Mouse (Mus musculus) lung, embryonic 15.5 days (tissue): Measurements from ENCODE around the gene Gcnt2. TPM values are rescaled to one million over a fixed set of nuclear protein-coding genes. Genes with fewer than 3 reads are reported as not detected.

Experiments used
- ATAC-seq: fragments of 200-750 bp; cut with Nextera tagmentation; 2 replicates; pipeline ENCODE4 v1.8.0; 2017; ENCODE audit warnings: moderate number of reproducible peaks, borderline replicate concordance; ENCODE audit not compliant: low FRiP score, low TSS enrichment; ENCODE audit errors: extremely low read depth
- H3K27ac ChIP-seq: fragments of 300-500 bp; sonication (generic); 2 replicates; pipeline ENCODE4 v1.5.1; 2015; ENCODE audit warnings: moderate library complexity, mild to moderate bottlenecking, inconsistent platforms
- H3K27me3 ChIP-seq: fragments of 300-500 bp; sonication (generic); 2 replicates; pipeline ENCODE4 v1.6.1; 2015; ENCODE audit warnings: inconsistent platforms
- H3K36me3 ChIP-seq: fragments of 300-500 bp; sonication (generic); 2 replicates; pipeline ENCODE4 v1.6.1; 2015; ENCODE audit warnings: inconsistent platforms
- H3K4me1 ChIP-seq: fragments of 300-500 bp; sonication (generic); 2 replicates; pipeline ENCODE4 v1.6.1; 2015; ENCODE audit warnings: inconsistent platforms
- H3K4me2 ChIP-seq: fragments of 300-500 bp; sonication (generic); 2 replicates; pipeline ENCODE4 v1.6.1; 2015; ENCODE audit warnings: inconsistent platforms, mild to moderate bottlenecking, moderate library complexity
- H3K4me3 ChIP-seq: fragments of 300-500 bp; sonication (generic); 2 replicates; pipeline ENCODE4 v1.5.1; 2015; ENCODE audit warnings: mild to moderate bottlenecking, inconsistent platforms
- H3K9ac ChIP-seq: fragments of 300-500 bp; sonication (generic); 2 replicates; pipeline ENCODE4 v1.6.1; 2015; ENCODE audit warnings: inconsistent platforms
- H3K9me3 ChIP-seq: fragments of 300-500 bp; sonication (generic); 2 replicates; pipeline ENCODE4 v1.6.1; 2016; ENCODE audit warnings: inconsistent platforms
- WGBS: fragments of 180-500 bp; shearing (Covaris S2); methylation state at CpG from one replicate; pipeline ENCODE4 v1.1.7; 2015; 5-methylcytosine and 5-hydroxymethylcytosine counted together
- polyA plus RNA-seq: library from polyadenylated mRNA; unstranded; fragments of >200 nt; fragmentation: Nextera tagmentation; extraction: Ambion mirVana; gene quantifications from 2 replicates; pipeline ENCODE4 v1.2.1, GENCODE M21; 2015

Gene Gcnt2
- polyA plus RNA-seq, 1 experiment from 2014 or later, result 4.0 TPM

DNA sequence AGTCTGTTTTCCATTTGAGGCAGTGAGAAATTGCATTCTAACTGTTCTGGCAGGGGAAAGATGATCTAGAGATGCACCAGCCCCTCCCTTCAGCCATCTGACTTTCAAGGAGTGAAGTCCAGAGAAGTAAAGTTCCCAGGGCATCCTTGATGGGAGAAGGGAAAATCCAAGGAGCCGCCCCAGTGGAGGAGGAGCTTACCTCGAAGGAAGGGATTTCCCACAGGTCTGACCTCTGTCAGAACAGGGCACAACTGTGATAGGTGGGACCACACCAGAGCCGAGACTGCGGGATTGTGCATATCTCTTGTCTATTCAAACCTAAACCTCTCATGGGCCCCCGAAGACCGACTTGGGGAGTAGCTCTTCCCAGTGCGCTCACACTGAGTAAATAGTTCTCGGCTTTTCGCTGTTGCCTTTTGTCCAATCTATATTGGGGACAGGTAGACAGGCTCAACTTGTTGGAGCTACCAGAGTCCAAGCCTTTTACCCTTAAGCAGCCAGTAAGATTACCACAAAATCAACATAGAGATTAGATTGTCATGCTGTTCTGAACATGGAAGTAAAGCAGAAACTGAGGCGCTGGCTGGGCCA is 91.9 kb downstream of the Gcnt2 start:
- no peak for ATAC-seq
- WGBS, result 53% methylated on average over 10 of the region's 10 CpGs
- Histone ChIP-seq H3K27ac (no peak overlapping the region), H3K36me3 (no peaks in the 10 kb centered on the region), H3K4me3 (no peak overlapping the region), H3K4me1 (peaks cover 9% of the 10 kb centered on the region; the same call in 1 of the 2 replicates), H3K9ac (no peak overlapping the region), H3K27me3 (no peaks in the 10 kb centered on the region), H3K9me3 (no peaks in the 10 kb centered on the region), H3K4me2 (no peak overlapping the region)

- H3K4me1 ChIP-seq, result peaks cover under 1% of the 10 kb centered on the region; the same call in 1 of the 2 replicates
- no peak overlapping the region for H3K4me3 ChIP-seq
- H3K4me2 ChIP-seq, result no peak overlapping the region
- no peaks in the 10 kb centered on the region for H3K9me3 ChIP-seq
- H3K9ac ChIP-seq, result no peak overlapping the region
- H3K36me3 ChIP-seq, result no peaks in the 10 kb centered on the region
- 49% methylated on average over 6 of the region's 6 CpGs for WGBS
- no peak overlapping the region for H3K27ac ChIP-seq
- H3K27me3 ChIP-seq, result no peaks in the 10 kb centered on the region
- no peak for ATAC-seq
Observed at GRCm38 (mm10) chr13:40953231-40953630, 93.7 kb downstream of the Gcnt2 start.

GRCm38 (mm10) chr13:40955773-40956172 is 96.2 kb downstream of the Gcnt2 start:
- H3K36me3 ChIP-seq, result no peaks in the 10 kb centered on the region
- no peak overlapping the region for H3K4me3 ChIP-seq

GRCm38 (mm10) chr13:40967609-40968008 is 108.1 kb downstream of the Gcnt2 start:
- Histone ChIP-seq H3K27me3 (no peaks in the 10 kb centered on the region), H3K4me1 (no peaks in the 10 kb centered on the region), H3K36me3 (no peaks in the 10 kb centered on the region), H3K9me3 (no peaks in the 10 kb centered on the region), H3K27ac (no peak overlapping the region), H3K4me3 (no peak overlapping the region), H3K9ac (no peak overlapping the region), H3K4me2 (no peak overlapping the region)
- ATAC-seq, result no peak
- WGBS, result 92% methylated on average over 10 of the region's 10 CpGs

More at GRCm38 (mm10) chr13:40955773-40956172, 96.2 kb downstream of the Gcnt2 start:
- H3K27ac ChIP-seq, result no peak overlapping the region
- no peak overlapping the region for H3K4me2 ChIP-seq
- WGBS, result 68% methylated on average over 7 of the region's 7 CpGs
- no peaks in the 10 kb centered on the region for H3K9me3 ChIP-seq
- H3K27me3 ChIP-seq, result no peaks in the 10 kb centered on the region
- ATAC-seq, result no peak
- no peaks in the 10 kb centered on the region for H3K4me1 ChIP-seq
- no peak overlapping the region for H3K9ac ChIP-seq

- Histone ChIP-seq H3K27ac (no peak overlapping the region), H3K36me3 (no peaks in the 10 kb centered on the region), H3K4me3 (no peak overlapping the region), H3K4me1 (no peaks in the 10 kb centered on the region), H3K9ac (no peak overlapping the region), H3K27me3 (no peaks in the 10 kb centered on the region), H3K4me2 (no peak overlapping the region), H3K9me3 (no peaks in the 10 kb centered on the region)
- ATAC-seq, result no peak
- 61% methylated on average over 5 of the region's 5 CpGs for WGBS
Observed at GRCm38 (mm10) chr13:40968564-40968963, 109.0 kb downstream of the Gcnt2 start.

GRCm38 (mm10) chr13:40969761-40970390 is 110.3 kb downstream of the Gcnt2 start:
- no peaks in the 10 kb centered on the region for H3K36me3 ChIP-seq
- no peak overlapping the region for H3K9ac ChIP-seq
- no peak for ATAC-seq
- 90% methylated on average over 4 of the region's 4 CpGs for WGBS
- no peaks in the 10 kb centered on the region for H3K9me3 ChIP-seq
- H3K4me3 ChIP-seq, result no peak overlapping the region
- no peak overlapping the region for H3K27ac ChIP-seq
- H3K27me3 ChIP-seq, result no peaks in the 10 kb centered on the region
- H3K4me1 ChIP-seq, result no peaks in the 10 kb centered on the region
- H3K4me2 ChIP-seq, result no peak overlapping the region

DNA sequence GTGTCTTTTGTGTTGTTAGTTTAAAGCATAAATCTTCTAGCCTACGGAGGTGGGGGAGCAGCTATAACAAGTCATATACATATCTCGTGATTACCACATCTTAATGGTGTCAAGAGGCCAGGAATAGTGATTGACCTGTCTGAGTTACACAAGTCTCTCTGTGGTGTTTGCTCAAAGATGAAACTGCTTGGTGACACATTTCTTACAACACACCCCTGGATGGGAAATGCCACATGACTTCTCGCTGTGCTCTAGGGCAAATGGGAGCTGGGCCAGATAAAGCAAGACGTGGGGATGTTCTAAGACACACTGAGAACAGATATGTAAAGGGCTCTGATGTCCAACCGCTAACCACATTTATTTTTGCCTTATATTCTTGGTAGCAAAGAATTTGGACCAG is 111.7 kb downstream of the Gcnt2 start:
- Histone ChIP-seq H3K36me3 (no peaks in the 10 kb centered on the region), H3K9ac (no peak overlapping the region), H3K27ac (no peak overlapping the region), H3K9me3 (no peaks in the 10 kb centered on the region), H3K4me1 (no peaks in the 10 kb centered on the region), H3K27me3 (no peaks in the 10 kb centered on the region), H3K4me3 (no peak overlapping the region), H3K4me2 (no peak overlapping the region)
- ATAC-seq, result no peak
- WGBS, result 73% methylated on average over 5 of the region's 5 CpGs

DNA sequence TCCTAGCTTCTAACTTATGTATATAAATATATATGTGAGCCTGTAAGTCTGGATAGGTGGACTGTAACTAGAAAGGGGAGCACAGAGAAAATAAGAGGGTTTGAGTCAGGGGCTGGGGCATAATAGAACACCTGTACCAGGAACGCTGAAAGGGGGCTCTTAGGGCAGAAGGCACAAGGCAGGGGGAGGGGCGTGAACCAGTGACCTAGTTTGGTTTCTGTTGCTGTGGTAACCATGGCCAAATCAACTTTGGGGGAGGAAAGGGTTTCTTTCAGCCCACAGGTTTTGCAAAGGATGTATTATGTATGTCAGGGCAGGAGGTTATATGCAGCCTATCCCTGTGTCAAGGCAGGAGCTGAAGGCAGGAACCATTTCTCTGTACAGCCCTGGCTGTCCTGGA is 112.3 kb downstream of the Gcnt2 start:
- H3K4me3 ChIP-seq, result no peak overlapping the region
- no peaks in the 10 kb centered on the region for H3K36me3 ChIP-seq
- no peaks in the 10 kb centered on the region for H3K9me3 ChIP-seq
- H3K4me2 ChIP-seq, result no peak overlapping the region
- H3K27ac ChIP-seq, result no peak overlapping the region
- no peak overlapping the region for H3K9ac ChIP-seq
- 79% methylated on average over 2 of the region's 2 CpGs for WGBS
- H3K27me3 ChIP-seq, result no peaks in the 10 kb centered on the region
- no peaks in the 10 kb centered on the region for H3K4me1 ChIP-seq
- no peak for ATAC-seq

GRCm38 (mm10) chr13:40972976-40973375 is 113.4 kb downstream of the Gcnt2 start:
- H3K4me1 ChIP-seq, result no peaks in the 10 kb centered on the region
- 81% methylated on average over 5 of the region's 5 CpGs for WGBS
- H3K27me3 ChIP-seq, result no peaks in the 10 kb centered on the region
- no peak for ATAC-seq
- H3K36me3 ChIP-seq, result no peaks in the 10 kb centered on the region
- H3K27ac ChIP-seq, result no peak overlapping the region
- H3K4me2 ChIP-seq, result no peak overlapping the region
- no peaks in the 10 kb centered on the region for H3K9me3 ChIP-seq
- H3K4me3 ChIP-seq, result no peak overlapping the region
- no peak overlapping the region for H3K9ac ChIP-seq

DNA sequence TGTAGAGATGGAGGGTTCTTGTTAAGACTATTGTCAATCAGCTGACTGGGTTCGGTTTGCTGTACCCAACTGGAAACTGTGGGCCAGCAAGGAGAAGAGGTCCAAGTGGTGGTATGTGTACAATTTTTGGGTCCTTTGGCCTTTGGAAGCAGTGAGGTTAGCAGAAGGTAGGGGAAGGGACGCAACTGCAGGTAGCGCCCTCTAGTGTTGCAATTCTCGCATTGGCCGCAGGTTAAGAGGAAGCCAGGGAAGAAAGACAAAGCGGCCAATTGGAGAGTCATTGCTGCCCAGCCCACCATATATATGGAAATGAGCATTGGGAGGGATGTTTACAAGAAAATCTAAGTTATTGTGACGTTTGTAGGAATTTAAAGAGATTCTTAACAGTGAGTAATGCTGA is 118.1 kb downstream of the Gcnt2 start:
- no peak overlapping the region for H3K4me2 ChIP-seq
- no peak for ATAC-seq
- H3K9me3 ChIP-seq, result no peaks in the 10 kb centered on the region
- H3K4me3 ChIP-seq, result no peak overlapping the region
- H3K9ac ChIP-seq, result no peak overlapping the region
- no peaks in the 10 kb centered on the region for H3K4me1 ChIP-seq
- 19% methylated on average over 7 of the region's 7 CpGs for WGBS
- H3K27me3 ChIP-seq, result no peaks in the 10 kb centered on the region
- no peak overlapping the region for H3K27ac ChIP-seq
- no peaks in the 10 kb centered on the region for H3K36me3 ChIP-seq

DNA sequence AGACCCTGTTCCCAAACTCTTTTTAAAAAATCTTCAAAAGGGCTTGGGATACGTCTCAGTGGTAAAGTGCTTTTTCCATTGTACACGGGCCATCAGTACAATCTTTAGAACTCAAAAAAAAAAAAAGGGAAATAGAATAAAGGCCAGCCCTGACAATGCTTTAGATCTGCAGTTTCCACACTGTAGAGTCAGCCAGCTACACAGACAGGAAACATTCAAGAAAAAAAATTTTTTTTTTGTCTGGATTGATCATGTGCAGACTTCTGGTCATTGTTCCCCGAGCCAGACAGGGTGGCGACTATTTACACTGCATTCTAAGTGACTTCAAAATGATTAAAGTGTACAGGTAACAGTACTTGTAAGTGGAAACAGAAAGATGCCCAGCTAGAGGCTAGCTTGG is 119.1 kb downstream of the Gcnt2 start:
- Histone ChIP-seq H3K9ac (no peak overlapping the region), H3K4me3 (no peak overlapping the region), H3K27ac (peak overlapping the region; percentile 11; the same call in 1 of the 2 replicates), H3K9me3 (no peaks in the 10 kb centered on the region), H3K4me2 (no peak overlapping the region), H3K36me3 (no peaks in the 10 kb centered on the region), H3K4me1 (no peaks in the 10 kb centered on the region), H3K27me3 (no peaks in the 10 kb centered on the region)
- 51% methylated on average over 4 of the region's 4 CpGs for WGBS
- no peak for ATAC-seq

DNA sequence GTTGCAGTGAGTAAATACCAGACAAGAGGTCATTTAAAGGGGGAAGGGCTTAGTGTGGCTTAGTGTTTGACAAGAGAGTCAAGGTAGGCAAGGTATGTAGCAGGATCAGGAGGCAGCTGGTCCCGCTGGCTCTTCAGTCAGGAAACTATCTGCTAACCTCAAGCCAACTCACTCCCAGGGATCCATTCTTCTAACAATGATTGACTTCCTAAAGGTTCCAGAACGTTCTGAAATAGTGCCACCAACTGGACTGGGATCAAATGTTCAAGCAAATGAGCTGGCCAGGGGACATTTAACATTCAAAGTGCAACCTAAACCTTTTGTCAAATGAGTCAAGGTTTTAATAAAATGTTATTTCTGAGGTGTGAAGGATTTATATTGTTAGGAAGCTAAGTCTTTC is 119.8 kb downstream of the Gcnt2 start:
- H3K36me3 ChIP-seq, result no peaks in the 10 kb centered on the region
- H3K4me2 ChIP-seq, result no peak overlapping the region
- no peak overlapping the region for H3K4me3 ChIP-seq
- no peaks in the 10 kb centered on the region for H3K4me1 ChIP-seq
- H3K27me3 ChIP-seq, result no peaks in the 10 kb centered on the region
- no peak overlapping the region for H3K27ac ChIP-seq
- ATAC-seq, result no peak
- 33% methylated on average over 2 of the region's 2 CpGs for WGBS
- no peak overlapping the region for H3K9ac ChIP-seq
- no peaks in the 10 kb centered on the region for H3K9me3 ChIP-seq
